Mouse (Mus musculus): ENCODE data around the gene Zfp526.

DNA sequence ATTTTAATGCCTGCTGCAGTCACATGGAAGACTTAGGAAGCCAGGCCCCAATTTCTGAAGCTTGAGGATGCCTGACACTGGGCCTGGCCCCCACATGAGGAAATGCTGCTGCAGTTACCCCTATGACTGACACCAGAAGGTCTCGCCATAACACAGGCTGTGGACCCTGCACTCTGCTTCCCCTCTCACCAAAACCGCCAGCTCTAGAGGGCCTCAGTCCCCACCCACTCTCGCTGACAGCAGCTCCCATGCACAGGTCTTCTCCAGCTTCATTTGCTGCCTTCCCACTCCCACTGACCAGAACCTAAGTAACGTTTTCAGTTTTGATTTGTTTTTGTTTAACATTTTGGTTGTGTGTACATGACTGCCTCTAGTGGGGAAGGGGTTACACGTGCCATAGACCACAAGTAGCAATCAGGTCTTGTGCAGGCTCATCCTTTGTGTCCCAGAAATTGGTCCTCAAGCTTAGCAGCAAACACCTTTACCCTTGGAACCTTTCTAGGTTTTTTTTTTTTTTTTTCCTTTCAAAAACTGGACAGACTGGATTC is 10.9 kb downstream of the Zfp526 start:
- TF ChIP-seq POLR2A (IDR thresholded peaks at IDR 0.05; ENCODE audit: low read depth, low read length), result no peak
- no peak for TF ChIP-seq CTCF (IDR thresholded peaks at IDR 0.05; ENCODE audit: extremely low read depth, insufficient read depth, insufficient read length, insufficient replicate concordance)

Measured in spleen, adult 2 months (tissue).